In genomic region chr12:16532860-16533230, GRCm38 (mm10) we compare ENCODE assay signal across 8 mouse cellular contexts.
DNase-seq lines count a peak whose midpoint lies in the region; ATAC-seq and TF ChIP-seq lines count a peak whose summit lies in the region.

No protein-coding gene starts in this region.

- H3K27me3 ChIP-seq in liver, adult 2 months (ENCODE audit: control insufficient read depth, insufficient read depth, low read length) = no peaks in the 10 kb centered on the region
- H3K27me3 ChIP-seq in embryonic facial prominence, embryonic 11.5 days (ENCODE audit: control insufficient read depth, insufficient read depth, low read length) = no peaks in the 10 kb centered on the region
- H3K27me3 ChIP-seq in hindbrain, embryonic 14.5 days (ENCODE audit: control insufficient read depth, insufficient read depth, low read length) = no peaks in the 10 kb centered on the region
- no peaks in the 10 kb centered on the region for H3K27me3 ChIP-seq in myocyte (ENCODE audit: control insufficient read depth, insufficient read depth, insufficient read length)

- H3K4me2 ChIP-seq in embryonic facial prominence, embryonic 11.5 days (ENCODE audit: low read depth, low read length) = no peak overlapping the region
- peak overlapping the region; percentile 12; the same call in 1 of the 2 replicates for H3K4me2 ChIP-seq in hindbrain, embryonic 14.5 days (replicated peaks)
- H3K4me2 ChIP-seq in myocyte (ENCODE audit: low read depth) = peak overlapping the region; percentile 91

- no peak overlapping the region for H3K27ac ChIP-seq in liver, adult 2 months (replicated peaks; ENCODE audit: insufficient read depth, low read depth, low read length)
- no peak overlapping the region for H3K27ac ChIP-seq in embryonic facial prominence, embryonic 11.5 days (replicated peaks; ENCODE audit: low read depth, low read length)
- peak overlapping the region; percentile 62 for H3K27ac ChIP-seq in hindbrain, embryonic 14.5 days

- TF ChIP-seq POLR2A in liver, adult 2 months (IDR thresholded peaks at IDR 0.05; ENCODE audit: extremely low read depth, insufficient read depth, low read length) = no peak
- no peak for TF ChIP-seq POLR2A in myocyte (IDR thresholded peaks at IDR 0.05; ENCODE audit: insufficient read length, low read depth)

- no peak overlapping the region for H3K9ac ChIP-seq in liver, adult 2 months (ENCODE audit: low read depth, low read length)
- peak overlapping the region; percentile 5; the same call in 1 of the 2 replicates for H3K9ac ChIP-seq in embryonic facial prominence, embryonic 11.5 days (replicated peaks; ENCODE audit: low read length)
- H3K9ac ChIP-seq in hindbrain, embryonic 14.5 days = 0 out of 2 replicates have a peak overlapping the region, but pooled peaks have one; percentile 12

- no peaks in the 10 kb centered on the region for H3K4me1 ChIP-seq in liver, adult 2 months (ENCODE audit: control insufficient read depth, insufficient read depth, low read length)
- H3K4me1 ChIP-seq in embryonic facial prominence, embryonic 11.5 days (ENCODE audit: control insufficient read depth, insufficient read depth, low read length) = no peaks in the 10 kb centered on the region
- H3K4me1 ChIP-seq in hindbrain, embryonic 14.5 days (replicated peaks; ENCODE audit: control insufficient read depth, insufficient read depth, low read length) = peaks cover 6% of the 10 kb centered on the region

- H3K4me3 ChIP-seq in liver, adult 2 months (ENCODE audit: insufficient read depth, low read depth, low read length) = no peak overlapping the region
- H3K4me3 ChIP-seq in embryonic facial prominence, embryonic 11.5 days (ENCODE audit: low read depth, low read length) = no peak overlapping the region
- no peak overlapping the region for H3K4me3 ChIP-seq in hindbrain, embryonic 14.5 days (replicated peaks; ENCODE audit: low read length)
- peak overlapping the region; percentile 6 for H3K4me3 ChIP-seq in myocyte

- 55% methylated on average over 7 of the region's 7 CpGs for WGBS in liver, adult 2 months
- WGBS in embryonic facial prominence, embryonic 11.5 days = 46% methylated on average over 7 of the region's 7 CpGs
- 51% methylated on average over 7 of the region's 7 CpGs for WGBS in hindbrain, embryonic 14.5 days

- peak; percentile 45; the same call in 1 of the 2 replicates for ATAC-seq in embryonic facial prominence, embryonic 11.5 days (replicated peaks; ENCODE audit: insufficient number of reproducible peaks, low FRiP score, low TSS enrichment, low read depth)
- peak; percentile 63 for ATAC-seq in hindbrain, embryonic 14.5 days (ENCODE audit: low FRiP score)

- H3K9me3 ChIP-seq in embryonic facial prominence, embryonic 11.5 days (replicated peaks; ENCODE audit: control insufficient read depth, low read length) = no peaks in the 10 kb centered on the region
- no peaks in the 10 kb centered on the region for H3K9me3 ChIP-seq in hindbrain, embryonic 14.5 days (ENCODE audit: control insufficient read depth, low read length)

- H3K79me2 ChIP-seq in liver, adult 2 months (ENCODE audit: control insufficient read depth, insufficient read depth, low read length) = no peaks in the 10 kb centered on the region
- H3K79me2 ChIP-seq in myocyte (ENCODE audit: control insufficient read depth, insufficient read depth) = no peaks in the 10 kb centered on the region

- H3ac ChIP-seq in myocyte (ENCODE audit: control insufficient read depth, insufficient read length) = no peak overlapping the region

- no peak for TF ChIP-seq CTCF in liver, adult 2 months (IDR thresholded peaks at IDR 0.05; ENCODE audit: low read depth, low read length)

- peak; percentile 5 for DNase-seq in liver, adult 2 months (ENCODE audit: extremely low read depth, low read depth, low spot score)
- no peak for DNase-seq in liver
- DNase-seq in embryonic facial prominence, embryonic 11.5 days (ENCODE audit: low spot score) = no peak
- no peak for DNase-seq in hindbrain, embryonic 14.5 days (ENCODE audit: low spot score)
- DNase-seq in frontal cortex, postnatal 10 days (ENCODE audit: low spot score in 2 of 2) = no peak
- no peak for DNase-seq in adrenal gland, postnatal 14 days
- DNase-seq in adrenal gland, adult 8-10 months = no peak

- peaks cover 17% of the 10 kb centered on the region for H3K36me3 ChIP-seq in liver, adult 2 months (ENCODE audit: control insufficient read depth, insufficient read depth, low read length)
- no peaks in the 10 kb centered on the region for H3K36me3 ChIP-seq in embryonic facial prominence, embryonic 11.5 days (replicated peaks; ENCODE audit: control insufficient read depth, insufficient read depth, low read depth, low read length)
- H3K36me3 ChIP-seq in hindbrain, embryonic 14.5 days (replicated peaks; ENCODE audit: control insufficient read depth, insufficient read depth) = peaks cover 23% of the 10 kb centered on the region
- H3K36me3 ChIP-seq in myocyte (ENCODE audit: control insufficient read depth, insufficient read depth) = no peaks in the 10 kb centered on the region

TF ChIP-seq in myocyte, 11 proteins besides CTCF, POLR2A, EP300 and RAD21:
- TF ChIP-seq REST (IDR thresholded peaks at IDR 0.05; ENCODE audit: insufficient read depth, insufficient read length) (no peak), MAX (IDR thresholded peaks at IDR 0.05; ENCODE audit: low read depth) (no peak), USF1 (IDR thresholded peaks at IDR 0.05; ENCODE audit: low read depth) (no peak), MYOG (IDR thresholded peaks at IDR 0.05; ENCODE audit: control insufficient read depth in 1 of 3, insufficient read depth in 1 of 3, insufficient read length in 2 of 3, low read depth in 2 of 3) (no peak)
